Mouse (Mus musculus) spleen, adult 2 months (tissue): ENCODE measurements at regions not wholly inside any gene's neighbourhood (a gene's known extent, or its start where the extent isn't known, plus 50 kb on each side); places are given as distances from the start of the nearest gene placed in this dataset.

ENCODE experiments used
- CTCF ChIP-seq: fragments of 200-500 bp; IDR thresholded peaks from 2 replicates; pipeline ENCODE4 v1.5.1; 2011; ENCODE audit warnings: mild to moderate bottlenecking, inconsistent platforms; ENCODE audit not compliant: insufficient read depth, insufficient read length, insufficient replicate concordance; ENCODE audit errors: extremely low read depth
- POLR2A ChIP-seq: fragments of 200-500 bp; IDR thresholded peaks from 2 replicates; pipeline ENCODE4 v1.6.1; 2011; ENCODE audit warnings: low read depth, low read length, inconsistent platforms

DNA sequence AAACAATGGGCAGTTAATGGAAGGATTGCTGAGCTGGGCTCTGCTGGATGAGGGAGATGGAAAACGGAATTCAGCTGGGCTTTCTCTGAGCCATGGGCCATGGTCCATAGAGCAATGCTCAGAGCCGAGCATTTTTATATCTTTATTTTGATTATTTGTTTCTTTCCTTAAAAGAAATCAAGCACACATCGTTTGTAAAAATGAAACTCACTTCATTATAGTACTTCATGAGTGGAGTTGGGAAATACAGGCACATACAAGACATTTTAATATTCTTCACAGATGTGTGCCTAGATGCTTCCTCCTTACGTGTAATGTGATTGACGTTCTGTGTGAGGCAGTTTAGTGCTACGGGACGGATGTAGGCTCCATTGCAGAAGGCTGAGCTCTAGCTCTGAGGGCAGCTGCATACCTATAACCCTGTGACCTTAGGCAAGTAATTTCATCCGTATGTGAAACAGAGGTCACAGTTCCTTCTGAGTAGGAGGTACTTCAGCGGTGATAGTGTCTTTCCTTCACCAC, 172.6 kb upstream of the Nr2f2 start:
- TF ChIP-seq POLR2A (no peak), CTCF (no peak)
